Mouse (Mus musculus) embryonic facial prominence, embryonic 15.5 days (tissue): ENCODE results near the gene Zc2hc1b. TPM values are rescaled to one million over a fixed set of nuclear protein-coding genes. Genes with fewer than 3 reads are reported as not detected.
A peak's percentile ranks its signal among the peaks of the same experiment; 100 is the strongest.

ENCODE experiments used
- ATAC-seq: fragments of 200-750 bp; cut with Nextera tagmentation; 2 replicates; pipeline ENCODE4 v1.8.0; 2017; ENCODE audit warnings: low read depth, moderate TSS enrichment; ENCODE audit not compliant: insufficient number of reproducible peaks, low FRiP score, low TSS enrichment
- H3K27ac ChIP-seq: fragments of 300-500 bp; sonication (generic); replicated peaks from 2 replicates; pipeline ENCODE4 v1.5.1; 2015; ENCODE audit warnings: mild to moderate bottlenecking, inconsistent platforms
- H3K27me3 ChIP-seq: fragments of 300-500 bp; sonication (generic); 2 replicates; pipeline ENCODE4 v1.6.1; 2015; ENCODE audit warnings: inconsistent platforms
- H3K36me3 ChIP-seq: fragments of 300-500 bp; sonication (generic); 2 replicates; pipeline ENCODE4 v1.6.1; 2015; ENCODE audit warnings: mild to moderate bottlenecking, inconsistent platforms
- H3K4me1 ChIP-seq: fragments of 300-500 bp; sonication (generic); 2 replicates; pipeline ENCODE4 v1.6.1; 2015; ENCODE audit warnings: inconsistent platforms
- H3K4me2 ChIP-seq: fragments of 300-500 bp; sonication (generic); replicated peaks from 2 replicates; pipeline ENCODE4 v1.6.1; 2015; ENCODE audit warnings: mild to moderate bottlenecking, inconsistent platforms
- H3K4me3 ChIP-seq: fragments of 300-500 bp; sonication (generic); replicated peaks from 2 replicates; pipeline ENCODE4 v1.5.1; 2015; ENCODE audit warnings: mild to moderate bottlenecking, inconsistent platforms
- H3K9ac ChIP-seq: fragments of 300-500 bp; sonication (generic); 2 replicates; pipeline ENCODE4 v1.6.1; 2015; ENCODE audit warnings: inconsistent platforms
- H3K9me3 ChIP-seq: fragments of 300-500 bp; sonication (generic); replicated peaks from 2 replicates; pipeline ENCODE4 v1.6.1; 2016; ENCODE audit warnings: inconsistent platforms
- WGBS: fragments of 180-500 bp; shearing (Covaris S2); methylation state at CpG from one replicate; pipeline ENCODE4 v1.1.7; 2015; 5-methylcytosine and 5-hydroxymethylcytosine counted together
- polyA plus RNA-seq: library from polyadenylated mRNA; unstranded; fragments of >200 nt; fragmentation: Nextera tagmentation; extraction: Ambion mirVana; gene quantifications from 2 replicates; pipeline ENCODE4 v1.2.1, GENCODE M21; 2015

The Zc2hc1b gene
- polyA plus RNA-seq, 1 experiment from 2014 or later: not detected

GRCm38 (mm10) chr10:13113641-13114040, 64.2 kb downstream of the Zc2hc1b start:
- H3K9ac ChIP-seq: no peak overlapping the region
- no peak overlapping the region for H3K27ac ChIP-seq
- no peaks in the 10 kb centered on the region for H3K27me3 ChIP-seq
- H3K4me1 ChIP-seq: peaks cover 12% of the 10 kb centered on the region
- 0 out of 2 replicates have a peak, but pooled peaks cover 11% of the 10 kb centered on the region for H3K36me3 ChIP-seq
- no peaks in the 10 kb centered on the region for H3K9me3 ChIP-seq
- no peak overlapping the region for H3K4me2 ChIP-seq
- no peak overlapping the region for H3K4me3 ChIP-seq
- ATAC-seq: no peak
- WGBS: 85% methylated on average over 4 of the region's 4 CpGs

GRCm38 (mm10) chr10:13112849-13113248, 65.0 kb downstream of the Zc2hc1b start:
- no peak for ATAC-seq
- H3K9me3 ChIP-seq: no peaks in the 10 kb centered on the region
- WGBS: 63% methylated on average over 3 of the region's 3 CpGs

GRCm38 (mm10) chr10:13109781-13110180, 68.0 kb downstream of the Zc2hc1b start:
- Histone ChIP-seq H3K4me1 (peaks cover 11% of the 10 kb centered on the region), H3K9ac (no peak overlapping the region), H3K36me3 (0 out of 2 replicates have a peak, but pooled peaks cover 8% of the 10 kb centered on the region), H3K9me3 (no peaks in the 10 kb centered on the region), H3K27me3 (no peaks in the 10 kb centered on the region), H3K4me2 (no peak overlapping the region), H3K27ac (no peak overlapping the region), H3K4me3 (no peak overlapping the region)
- no peak for ATAC-seq
- 46% methylated on average over 1 of the region's 1 CpGs for WGBS

More at GRCm38 (mm10) chr10:13112849-13113248, 65.0 kb downstream of the Zc2hc1b start:
- no peak overlapping the region for H3K27ac ChIP-seq
- H3K9ac ChIP-seq: no peak overlapping the region
- 0 out of 2 replicates have a peak, but pooled peaks cover 11% of the 10 kb centered on the region for H3K36me3 ChIP-seq
- H3K4me1 ChIP-seq: peaks cover 17% of the 10 kb centered on the region
- no peak overlapping the region for H3K4me2 ChIP-seq
- H3K27me3 ChIP-seq: no peaks in the 10 kb centered on the region
- H3K4me3 ChIP-seq: no peak overlapping the region

- no peak for ATAC-seq
- H3K9me3 ChIP-seq: no peaks in the 10 kb centered on the region
Observed at GRCm38 (mm10) chr10:13108847-13109246, 69.0 kb downstream of the Zc2hc1b start.

GRCm38 (mm10) chr10:13108021-13108548, 69.7 kb downstream of the Zc2hc1b start:
- peak overlapping the region; percentile 58 for H3K27ac ChIP-seq
- 26% methylated on average over 7 of the region's 7 CpGs for WGBS
- H3K4me1 ChIP-seq: peaks cover 9% of the 10 kb centered on the region
- ATAC-seq: no peak; the same call in 1 of the 2 replicates
- H3K4me3 ChIP-seq: no peak overlapping the region
- 0 out of 2 replicates have a peak, but pooled peaks cover 4% of the 10 kb centered on the region for H3K36me3 ChIP-seq
- H3K4me2 ChIP-seq: no peak overlapping the region
- no peaks in the 10 kb centered on the region for H3K9me3 ChIP-seq
- no peaks in the 10 kb centered on the region for H3K27me3 ChIP-seq
- no peak overlapping the region for H3K9ac ChIP-seq

More at GRCm38 (mm10) chr10:13108847-13109246, 69.0 kb downstream of the Zc2hc1b start:
- H3K27me3 ChIP-seq: no peaks in the 10 kb centered on the region
- peaks cover 9% of the 10 kb centered on the region for H3K4me1 ChIP-seq
- H3K27ac ChIP-seq: 0 out of 2 replicates have a peak overlapping the region, but pooled peaks have one; percentile 11
- H3K4me2 ChIP-seq: no peak overlapping the region
- 0 out of 2 replicates have a peak, but pooled peaks cover 4% of the 10 kb centered on the region for H3K36me3 ChIP-seq
- no peak overlapping the region for H3K4me3 ChIP-seq
- 72% methylated on average over 4 of the region's 4 CpGs for WGBS
- no peak overlapping the region for H3K9ac ChIP-seq

- Histone ChIP-seq H3K27me3 (no peaks in the 10 kb centered on the region), H3K4me2 (no peak overlapping the region), H3K4me3 (no peak overlapping the region), H3K9ac (no peak overlapping the region), H3K27ac (no peak overlapping the region), H3K9me3 (no peaks in the 10 kb centered on the region), H3K36me3 (0 out of 2 replicates have a peak, but pooled peaks cover 4% of the 10 kb centered on the region), H3K4me1 (peaks cover 9% of the 10 kb centered on the region)
- WGBS: 69% methylated on average over 9 of the region's 9 CpGs
- ATAC-seq: peak; percentile 67
Observed at GRCm38 (mm10) chr10:13106909-13107624, 70.8 kb downstream of the Zc2hc1b start.

GRCm38 (mm10) chr10:13103838-13104237, 74.0 kb downstream of the Zc2hc1b start:
- Histone ChIP-seq H3K36me3 (no peaks in the 10 kb centered on the region), H3K9me3 (no peaks in the 10 kb centered on the region), H3K4me3 (no peak overlapping the region), H3K4me2 (no peak overlapping the region), H3K27me3 (no peaks in the 10 kb centered on the region), H3K4me1 (peaks cover 9% of the 10 kb centered on the region), H3K27ac (no peak overlapping the region), H3K9ac (no peak overlapping the region)
- WGBS: 76% methylated on average over 4 of the region's 4 CpGs
- ATAC-seq: no peak

- no peak overlapping the region for H3K9ac ChIP-seq
- no peak overlapping the region for H3K27ac ChIP-seq
- no peak overlapping the region for H3K4me2 ChIP-seq
- H3K36me3 ChIP-seq: no peaks in the 10 kb centered on the region
- no peak overlapping the region for H3K4me3 ChIP-seq
- no peaks in the 10 kb centered on the region for H3K4me1 ChIP-seq
- no peak for ATAC-seq
- 59% methylated on average over 4 of the region's 4 CpGs for WGBS
- H3K9me3 ChIP-seq: no peaks in the 10 kb centered on the region
- no peaks in the 10 kb centered on the region for H3K27me3 ChIP-seq
Observed at GRCm38 (mm10) chr10:13102360-13102759, 75.5 kb downstream of the Zc2hc1b start.

GRCm38 (mm10) chr10:13100061-13100648, 77.7 kb downstream of the Zc2hc1b start:
- Histone ChIP-seq H3K4me2 (no peak overlapping the region), H3K4me1 (no peaks in the 10 kb centered on the region), H3K4me3 (no peak overlapping the region), H3K27me3 (no peaks in the 10 kb centered on the region), H3K27ac (peak overlapping the region; percentile 40), H3K9ac (no peak overlapping the region), H3K36me3 (no peaks in the 10 kb centered on the region), H3K9me3 (no peaks in the 10 kb centered on the region)
- WGBS: 68% methylated on average over 6 of the region's 6 CpGs
- no peak for ATAC-seq
